Mouse (Mus musculus) testis, adult 2 months (tissue): ENCODE measurements at regions not wholly inside any gene's neighbourhood (a gene's known extent, or its start where the extent isn't known, plus 50 kb on each side); places are given as distances from the start of the nearest gene placed in this dataset.
"Not testable (repeated sequence)": the region's sequence is repeated elsewhere in the genome, so short reads cannot be mapped to it uniquely, and the experiment has no call there.

Experiments used
- H3K27ac ChIP-seq: fragments of 200-500 bp; 2 replicates; pipeline ENCODE4 v1.5.1; 2012; ENCODE audit warnings: low read depth, low read length; ENCODE audit not compliant: control insufficient read depth, insufficient read depth
- H3K27me3 ChIP-seq: fragments of 200-500 bp; 2 replicates; pipeline ENCODE4 v1.6.1; 2012; ENCODE audit warnings: mild to moderate bottlenecking, low read length, moderate library complexity; ENCODE audit not compliant: control insufficient read depth, insufficient read depth
- H3K36me3 ChIP-seq: fragments of 200-500 bp; 2 replicates; pipeline ENCODE4 v1.6.1; 2012; ENCODE audit warnings: mild to moderate bottlenecking, low read length; ENCODE audit not compliant: control insufficient read depth, insufficient read depth
- H3K4me1 ChIP-seq: fragments of 200-500 bp; 2 replicates; pipeline ENCODE4 v1.6.1; 2012; ENCODE audit warnings: low read length; ENCODE audit not compliant: control insufficient read depth, insufficient read depth
- H3K4me3 ChIP-seq: fragments of 200-500 bp; 2 replicates; pipeline ENCODE4 v1.5.1; 2012; ENCODE audit warnings: low read depth, mild to moderate bottlenecking, low read length, moderate library complexity, mixed read lengths; ENCODE audit not compliant: control insufficient read depth
- CTCF ChIP-seq: fragments of 200-500 bp; IDR thresholded peaks from 2 replicates; pipeline ENCODE4 v1.5.1; 2012; ENCODE audit warnings: low read depth, mild to moderate bottlenecking, inconsistent platforms, low read length, moderate library complexity; ENCODE audit not compliant: control insufficient read depth, insufficient read depth, insufficient replicate concordance
- POLR2A ChIP-seq: fragments of 200-500 bp; IDR thresholded peaks from 2 replicates; pipeline ENCODE4 v1.6.1; 2012; ENCODE audit warnings: low read depth, mild to moderate bottlenecking, inconsistent platforms, low read length, moderate library complexity; ENCODE audit not compliant: control insufficient read depth

- TF ChIP-seq CTCF (no peak), POLR2A (no peak)
- H3K27me3 ChIP-seq: no peaks in the 10 kb centered on the region
These were observed 161.1 kb downstream of the Srek1 start for GRCm38 (mm10) chr13:103613333-103613725.

DNA sequence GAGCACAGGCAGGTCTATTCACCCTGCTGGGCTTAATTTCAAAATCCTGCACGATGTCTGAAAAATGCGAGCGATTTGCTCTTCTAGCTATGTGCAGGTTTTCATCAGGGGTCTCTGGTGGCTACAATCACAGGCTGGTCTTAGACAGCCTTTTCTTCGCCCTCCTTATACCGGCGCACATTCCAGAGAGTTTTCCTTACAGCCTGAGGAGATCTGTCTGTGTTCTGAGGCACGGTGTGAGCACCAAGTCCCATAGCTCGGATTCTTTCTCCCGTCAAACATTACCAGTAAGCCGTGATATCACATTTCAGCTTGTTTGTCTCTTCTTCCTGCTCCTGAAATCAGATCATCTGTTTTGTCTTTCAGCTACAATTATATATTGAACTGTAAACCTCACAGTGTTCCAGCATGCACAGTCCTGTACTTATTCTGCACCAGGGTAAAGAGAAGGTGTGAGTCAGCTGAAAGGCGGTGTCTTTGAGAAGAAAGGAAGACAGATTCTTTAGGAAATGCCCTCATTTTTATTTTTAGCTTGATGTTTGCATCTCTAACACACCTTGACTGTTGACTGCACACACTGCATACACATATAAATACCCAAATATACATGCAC, 161.6 kb downstream of the Srek1 start:
- Histone ChIP-seq H3K4me1 (no peaks in the 10 kb centered on the region), H3K4me3 (no peak overlapping the region), H3K27ac (no peak overlapping the region), H3K27me3 (no peaks in the 10 kb centered on the region), H3K36me3 (no peaks in the 10 kb centered on the region)
- TF ChIP-seq POLR2A (no peak), CTCF (no peak)

More at GRCm38 (mm10) chr13:103613333-103613725, 161.1 kb downstream of the Srek1 start:
- H3K27ac ChIP-seq: no peak overlapping the region
- no peaks in the 10 kb centered on the region for H3K36me3 ChIP-seq
- H3K4me3 ChIP-seq: no peak overlapping the region
- H3K4me1 ChIP-seq: no peaks in the 10 kb centered on the region

GRCm38 (mm10) chr13:103602302-103602701, 172.1 kb downstream of the Srek1 start:
- Histone ChIP-seq H3K4me3 (no peak overlapping the region), H3K36me3 (no peaks in the 10 kb centered on the region), H3K27ac (no peak overlapping the region), H3K27me3 (no peaks in the 10 kb centered on the region), H3K4me1 (no peaks in the 10 kb centered on the region)
- TF ChIP-seq CTCF: no peak
- no peak for TF ChIP-seq POLR2A

- Histone ChIP-seq H3K27me3 (no peaks in the 10 kb centered on the region), H3K36me3 (no peaks in the 10 kb centered on the region), H3K4me3 (no peak overlapping the region), H3K27ac (no peak overlapping the region), H3K4me1 (peaks cover 14% of the 10 kb centered on the region)
- TF ChIP-seq POLR2A: no peak
- TF ChIP-seq CTCF: no peak
These were observed 182.0 kb downstream of the Srek1 start for GRCm38 (mm10) chr13:103592371-103592770.

DNA sequence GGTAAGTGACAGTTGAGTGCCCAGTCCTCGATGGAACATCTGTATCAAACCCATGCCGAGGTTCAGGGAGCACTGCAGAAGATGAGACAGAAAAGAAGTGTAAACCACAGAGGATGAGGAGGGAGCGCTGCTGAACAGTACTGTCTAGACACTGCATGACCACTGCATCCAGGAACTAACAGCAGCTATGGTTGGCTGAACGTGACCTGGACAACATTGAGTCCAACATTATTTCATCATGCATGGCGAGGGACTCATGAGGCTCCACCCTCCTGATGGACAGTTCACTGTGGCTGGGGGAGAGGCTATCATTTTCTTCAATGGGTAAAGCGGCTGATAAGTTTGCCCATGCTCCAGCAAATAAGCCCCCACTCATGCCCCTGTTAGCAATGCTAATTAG, 182.5 kb downstream of the Srek1 start:
- no peak for TF ChIP-seq CTCF
- TF ChIP-seq POLR2A: no peak
- no peaks in the 10 kb centered on the region for H3K36me3 ChIP-seq
- no peak overlapping the region for H3K4me3 ChIP-seq
- peaks cover 14% of the 10 kb centered on the region for H3K4me1 ChIP-seq
- no peak overlapping the region for H3K27ac ChIP-seq
- no peaks in the 10 kb centered on the region for H3K27me3 ChIP-seq

DNA sequence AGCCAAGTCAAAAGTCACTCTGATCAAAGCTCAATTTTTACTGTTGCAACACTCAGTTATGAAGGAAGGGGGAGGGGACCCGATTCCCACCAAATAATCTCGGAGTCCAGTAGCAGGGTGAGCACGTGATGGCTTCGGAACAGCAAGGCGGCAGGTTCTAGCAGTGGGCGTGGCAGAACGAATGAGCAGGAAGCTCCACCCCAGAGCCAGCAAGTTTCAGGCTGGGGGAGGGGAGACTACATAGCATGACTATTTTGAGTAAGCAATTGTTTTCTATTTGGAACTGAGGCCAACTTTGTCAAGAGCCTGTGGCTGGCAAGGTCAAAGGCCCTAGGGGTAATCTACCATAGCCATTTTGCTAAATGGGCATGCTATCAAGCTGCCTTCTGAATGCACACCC, 183.0 kb downstream of the Srek1 start:
- not testable (repeated sequence) for H3K27me3 ChIP-seq, H3K27ac ChIP-seq, H3K36me3 ChIP-seq, H3K4me3 ChIP-seq
- H3K4me1 ChIP-seq: peaks cover 14% of the 10 kb centered on the region

GRCm38 (mm10) chr13:103589646-103590045, 184.8 kb downstream of the Srek1 start:
- no peaks in the 10 kb centered on the region for H3K36me3 ChIP-seq

DNA sequence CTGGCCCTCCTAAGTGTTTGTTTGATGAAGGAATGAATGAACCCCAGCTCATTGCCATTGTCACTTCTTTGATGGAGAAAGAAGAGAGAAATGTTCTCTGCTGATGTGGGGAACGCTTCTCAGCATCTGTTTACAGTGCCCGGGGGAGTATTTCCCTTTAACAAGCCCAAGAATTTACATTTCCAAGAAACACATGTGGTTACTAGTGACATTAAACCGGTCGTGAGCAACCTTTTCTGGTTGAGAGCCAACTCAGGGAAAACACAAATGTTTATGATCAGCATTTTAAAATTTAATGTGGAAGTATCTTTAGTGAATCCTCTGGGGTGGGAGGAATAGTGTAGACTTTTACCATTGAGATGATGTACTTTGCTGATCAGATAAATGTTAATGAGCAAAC, 197.6 kb downstream of the Srek1 start:
- H3K27ac ChIP-seq: no peak overlapping the region
- no peaks in the 10 kb centered on the region for H3K36me3 ChIP-seq
- no peak overlapping the region for H3K4me3 ChIP-seq
- TF ChIP-seq POLR2A (no peak), CTCF (no peak)
- H3K27me3 ChIP-seq: no peaks in the 10 kb centered on the region
- no peaks in the 10 kb centered on the region for H3K4me1 ChIP-seq

More at GRCm38 (mm10) chr13:103589646-103590045, 184.8 kb downstream of the Srek1 start:
- no peak overlapping the region for H3K4me3 ChIP-seq
- no peaks in the 10 kb centered on the region for H3K27me3 ChIP-seq
- H3K4me1 ChIP-seq: peaks cover 14% of the 10 kb centered on the region
- no peak overlapping the region for H3K27ac ChIP-seq
- no peak for TF ChIP-seq CTCF
